In genomic region chr1:133953261-133953742, GRCm38 (mm10) we compare ENCODE assay signal across 9 mouse cellular contexts. TPM values are rescaled to one million over a fixed set of nuclear protein-coding genes. Genes with fewer than 3 reads are reported as not detected.
DNase-seq lines count a peak whose midpoint lies in the region; ATAC-seq and TF ChIP-seq lines count a peak whose summit lies in the region.
"Had no signal": no experiment of that assay in that cellular context is flagged by ENCODE, and none has a peak within 500 bp of the region (broad histone marks: within the 10 kb centered on the region; RNA-seq: fewer than 3 reads in every experiment).

No protein-coding gene starts in this region.

- no peak for ATAC-seq in hindbrain, embryonic 14.5 days (ENCODE audit: low FRiP score)
- ATAC-seq in intestine, embryonic 16.5 days, result no peak
- no peak for ATAC-seq in forebrain, embryonic 12.5 days (ENCODE audit: low FRiP score)

- no peak overlapping the region for H3K9ac ChIP-seq in hindbrain, embryonic 14.5 days
- H3K9ac ChIP-seq in intestine, embryonic 16.5 days (ENCODE audit: low read depth, low read length), result no peak overlapping the region
- H3K9ac ChIP-seq in forebrain, embryonic 12.5 days, result no peak overlapping the region
- H3K9ac ChIP-seq: limb, embryonic 15.5 days had no signal

- no peaks in the 10 kb centered on the region for H3K36me3 ChIP-seq in hindbrain, embryonic 14.5 days (replicated peaks; ENCODE audit: control insufficient read depth, insufficient read depth)
- no peaks in the 10 kb centered on the region for H3K36me3 ChIP-seq in hindbrain, embryonic 10.5 days
- no peaks in the 10 kb centered on the region for H3K36me3 ChIP-seq in E14TG2a.4 (ENCODE audit: insufficient read depth, low read length)
- no peaks in the 10 kb centered on the region for H3K36me3 ChIP-seq in intestine, embryonic 16.5 days (ENCODE audit: control insufficient read depth, insufficient read depth, low read length)
- no peaks in the 10 kb centered on the region for H3K36me3 ChIP-seq in forebrain, embryonic 12.5 days (replicated peaks)
- H3K36me3 ChIP-seq: limb, embryonic 15.5 days had no signal

- WGBS in hindbrain, embryonic 14.5 days, result 47% methylated on average over 9 of the region's 9 CpGs
- WGBS in hindbrain, embryonic 10.5 days, result 53% methylated on average over 9 of the region's 9 CpGs
- WGBS in intestine, embryonic 16.5 days, result 49% methylated on average over 9 of the region's 9 CpGs
- 57% methylated on average over 9 of the region's 9 CpGs for WGBS in forebrain, embryonic 12.5 days

- no peak overlapping the region for H3K4me3 ChIP-seq in hindbrain, embryonic 14.5 days (replicated peaks; ENCODE audit: low read length)
- no peak overlapping the region for H3K4me3 ChIP-seq in hindbrain, embryonic 10.5 days
- H3K4me3 ChIP-seq in E14TG2a.4 (replicated peaks; ENCODE audit: low read length), result 0 out of 2 replicates have a peak overlapping the region, but pooled peaks have one; percentile 13
- H3K4me3 ChIP-seq in intestine, embryonic 16.5 days (ENCODE audit: low read length), result no peak overlapping the region
- H3K4me3 ChIP-seq in forebrain, embryonic 12.5 days (replicated peaks), result no peak overlapping the region
- H3K4me3 ChIP-seq: limb, embryonic 15.5 days had no signal

- no peaks in the 10 kb centered on the region for H3K9me3 ChIP-seq in hindbrain, embryonic 14.5 days (ENCODE audit: control insufficient read depth, low read length)
- no peaks in the 10 kb centered on the region for H3K9me3 ChIP-seq in hindbrain, embryonic 10.5 days
- H3K9me3 ChIP-seq in E14TG2a.4 (ENCODE audit: low read length), result no peaks in the 10 kb centered on the region
- H3K9me3 ChIP-seq in intestine, embryonic 16.5 days (ENCODE audit: control insufficient read depth, low read length), result no peaks in the 10 kb centered on the region
- H3K9me3 ChIP-seq in forebrain, embryonic 12.5 days, result no peaks in the 10 kb centered on the region
- H3K9me3 ChIP-seq: limb, embryonic 15.5 days had no signal

- DNase-seq in hindbrain, embryonic 14.5 days (ENCODE audit: low spot score), result no peak
- DNase-seq in hindbrain, embryonic 10.5 days (ENCODE audit: low spot score), result no peak
- DNase-seq in cerebellum, adult 11-12 months, result peak; percentile 79
- peak; percentile 20 to 40 for DNase-seq in heart, postnatal 36 days
- DNase-seq in embryo, embryonic 10.5 days (ENCODE audit: low spot score), result no peak

- TF ChIP-seq CTCF in E14TG2a.4 (conservative IDR thresholded peaks at IDR 0.05; ENCODE audit: low read length), result no peak

- H3K4me2 ChIP-seq in hindbrain, embryonic 14.5 days (replicated peaks), result no peak overlapping the region; the same call in 1 of the 2 replicates
- no peak overlapping the region for H3K4me2 ChIP-seq in intestine, embryonic 16.5 days (ENCODE audit: low read depth, low read length)
- H3K4me2 ChIP-seq in forebrain, embryonic 12.5 days, result no peak overlapping the region
- H3K4me2 ChIP-seq: limb, embryonic 15.5 days had no signal

- intact Hi-C loops in heart, postnatal 36 days (cut with DNase I), result no loop called here

- peaks cover 6% of the 10 kb centered on the region; the same call in 1 of the 2 replicates for H3K4me1 ChIP-seq in hindbrain, embryonic 14.5 days (replicated peaks; ENCODE audit: control insufficient read depth, insufficient read depth, low read length)
- H3K4me1 ChIP-seq in hindbrain, embryonic 10.5 days (replicated peaks), result peaks cover 21% of the 10 kb centered on the region
- H3K4me1 ChIP-seq in E14TG2a.4 (replicated peaks; ENCODE audit: low read depth, low read length), result peaks cover 27% of the 10 kb centered on the region
- H3K4me1 ChIP-seq in intestine, embryonic 16.5 days (ENCODE audit: control insufficient read depth, insufficient read depth, low read length), result peaks cover 3% of the 10 kb centered on the region; the same call in 1 of the 2 replicates
- 0 out of 2 replicates have a peak, but pooled peaks cover 5% of the 10 kb centered on the region for H3K4me1 ChIP-seq in forebrain, embryonic 12.5 days

- H3K27ac ChIP-seq in hindbrain, embryonic 14.5 days, result peak overlapping the region; percentile 47; the same call in 1 of the 2 replicates
- no peak overlapping the region; the same call in 1 of the 2 replicates for H3K27ac ChIP-seq in hindbrain, embryonic 10.5 days
- no peak overlapping the region for H3K27ac ChIP-seq in intestine, embryonic 16.5 days (ENCODE audit: low read length)
- no peak overlapping the region for H3K27ac ChIP-seq in forebrain, embryonic 12.5 days
- H3K27ac ChIP-seq: limb, embryonic 15.5 days had no signal

- H3K27me3 ChIP-seq in hindbrain, embryonic 14.5 days (ENCODE audit: control insufficient read depth, insufficient read depth, low read length), result no peaks in the 10 kb centered on the region
- 0 out of 2 replicates have a peak, but pooled peaks cover 2% of the 10 kb centered on the region for H3K27me3 ChIP-seq in hindbrain, embryonic 10.5 days (ENCODE audit: insufficient read depth, poor library complexity, severe bottlenecking)
- 0 out of 2 replicates have a peak, but pooled peaks cover 6% of the 10 kb centered on the region for H3K27me3 ChIP-seq in E14TG2a.4 (ENCODE audit: insufficient read depth, low read length)
- no peaks in the 10 kb centered on the region for H3K27me3 ChIP-seq in intestine, embryonic 16.5 days (replicated peaks; ENCODE audit: control insufficient read depth, insufficient read depth, low read length)
- H3K27me3 ChIP-seq in forebrain, embryonic 12.5 days, result 0 out of 2 replicates have a peak, but pooled peaks cover 4% of the 10 kb centered on the region
- H3K27me3 ChIP-seq: limb, embryonic 15.5 days had no signal

RNA-seq across cellular contexts. Expression of gene Prelp, which starts 32.1 kb away (rescaled TPM):
- polyA plus RNA-seq in hindbrain, embryonic 14.5 days (2014; fragmentation: Nextera tagmentation; extraction: Ambion mirVana), result 14.6 and 15.6 TPM in 2 replicates
- 0.71 and 1.7 TPM in 2 replicates for polyA plus RNA-seq in hindbrain, embryonic 10.5 days (2016; fragmentation: Nextera tagmentation; extraction: Ambion mirVana)
- total RNA-seq in heart, postnatal 36 days (2021), result 10 to 100 TPM; 30.9 to 32.5 TPM
- 2.7 and 2.9 TPM in 2 replicates for polyA plus RNA-seq in intestine, embryonic 16.5 days (2015; fragmentation: Nextera tagmentation; extraction: Ambion mirVana)
- polyA plus RNA-seq in forebrain, embryonic 12.5 days (2016; fragmentation: Nextera tagmentation; extraction: Ambion mirVana), result 2.0 and 2.1 TPM in 2 replicates

RNA-seq across cellular contexts. Expression of gene Optc, which starts 45.5 kb away (rescaled TPM):
- polyA plus RNA-seq in hindbrain, embryonic 14.5 days (2014; fragmentation: Nextera tagmentation; extraction: Ambion mirVana), result 3.2 TPM in 2 replicates
- polyA plus RNA-seq in hindbrain, embryonic 10.5 days (2016; fragmentation: Nextera tagmentation; extraction: Ambion mirVana), result 2.1 and 3.6 TPM in 2 replicates
- total RNA-seq in heart, postnatal 36 days (2021), result under 1 TPM; 0.42 to 0.65 TPM
- 1.1 and 1.3 TPM in 2 replicates for polyA plus RNA-seq in intestine, embryonic 16.5 days (2015; fragmentation: Nextera tagmentation; extraction: Ambion mirVana)
- polyA plus RNA-seq in forebrain, embryonic 12.5 days (2016; fragmentation: Nextera tagmentation; extraction: Ambion mirVana), result 2.6 and 3.2 TPM in 2 replicates

Comparison
In these comparisons a context has a peak if more than half of its experiments do, and no peak if none do; other contexts are left out.
1. DNase-seq: peak in cerebellum, adult 11-12 months (single experiment) and heart, postnatal 36 days (2 of 2); none in hindbrain, embryonic 14.5 days (single experiment), hindbrain, embryonic 10.5 days (single experiment) and embryo, embryonic 10.5 days (single experiment).